Mouse (Mus musculus) frontal cortex, adult (tissue): ENCODE results near the gene Cacna1g.

Experiments
- ATAC-seq: cut with Nextera tagmentation; 2 replicates; pipeline ENCODE4 v1.9.2; 2017; ENCODE audit warnings: mild to moderate bottlenecking, moderate library complexity, mixed read lengths; ENCODE audit not compliant: low TSS enrichment

Cacna1g gene

GRCm38 (mm10) chr11:94361166-94361870, 112.7 kb downstream of the Cacna1g start:
- no peak for ATAC-seq

GRCm38 (mm10) chr11:94359168-94359567, 114.8 kb downstream of the Cacna1g start:
- no peak for ATAC-seq
